Mouse (Mus musculus) megakaryocyte, embryonic 14.5 days (primary cell): ENCODE measurements around the gene Hrc.

Experiments used
- FLI1 ChIP-seq: IDR thresholded peaks from 2 replicates; pipeline ENCODE4 v1.6.1; 2012; ENCODE audit warnings: low read length, inconsistent platforms, mixed read lengths
- GATA1 ChIP-seq: IDR thresholded peaks from 3 replicates; pipeline ENCODE4 v1.6.1; 2012; ENCODE audit warnings: mixed read lengths, low read length, inconsistent platforms, borderline replicate concordance

DNA sequence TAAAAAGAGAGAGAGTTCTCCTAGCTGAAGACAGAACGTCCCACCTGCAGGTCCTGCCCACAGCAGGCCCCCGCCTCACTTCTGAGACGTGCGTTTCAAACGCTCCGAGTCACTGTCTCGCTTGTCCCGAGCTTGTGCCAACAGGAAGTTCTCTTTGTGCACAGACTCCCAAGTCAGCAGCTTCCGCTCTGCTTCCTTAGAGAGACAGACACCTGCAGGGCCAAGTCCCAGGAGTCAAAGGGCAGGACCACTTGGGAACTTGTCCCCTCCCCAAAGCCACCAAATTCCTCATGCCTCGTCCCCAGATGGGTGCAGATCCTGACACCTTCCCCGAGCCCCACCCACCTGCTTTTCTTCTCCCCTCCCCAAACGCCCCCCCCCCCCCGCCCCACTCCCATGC lies 30.2 kb upstream of the Hrc start:
- TF ChIP-seq GATA1: no peak
- no peak for TF ChIP-seq FLI1
